Mouse (Mus musculus) hindbrain, postnatal 0 days (tissue): ENCODE results near the gene Scyl3. TPM values are rescaled to one million over a fixed set of nuclear protein-coding genes. Genes with fewer than 3 reads are reported as not detected.

Experiments used
- ATAC-seq: fragments of 200-750 bp; cut with Nextera tagmentation; 2 replicates; pipeline ENCODE4 v1.8.0; 2017; ENCODE audit warnings: mild to moderate bottlenecking, moderate TSS enrichment, moderate library complexity
- DNase-seq: peaks from one replicate; pipeline ENCODE4 v3.0.0-alpha.2; 2015; ENCODE audit warnings: low spot score
- H3K27ac ChIP-seq: fragments of 300-500 bp; sonication (generic); 2 replicates; pipeline ENCODE4 v1.5.1; 2014; ENCODE audit warnings: mild to moderate bottlenecking
- H3K27me3 ChIP-seq: fragments of 300-500 bp; sonication (generic); 2 replicates; pipeline ENCODE4 v1.6.1; 2014; ENCODE audit warnings: low read length, mixed read lengths; ENCODE audit not compliant: insufficient read depth
- H3K36me3 ChIP-seq: fragments of 300-500 bp; sonication (generic); 2 replicates; pipeline ENCODE4 v1.6.1; 2014; ENCODE audit warnings: low read length, mixed read lengths; ENCODE audit not compliant: insufficient read depth
- H3K4me1 ChIP-seq: fragments of 300-500 bp; sonication (generic); 2 replicates; pipeline ENCODE4 v1.6.1; 2014; ENCODE audit warnings: antibody characterized with exemption, low read length, mixed read lengths; ENCODE audit not compliant: insufficient read depth
- H3K4me2 ChIP-seq: fragments of 300-500 bp; sonication (generic); 2 replicates; pipeline ENCODE4 v1.6.1; 2014; ENCODE audit warnings: low read depth, mild to moderate bottlenecking, low read length, moderate library complexity, mixed read lengths
- H3K4me3 ChIP-seq: fragments of 300-500 bp; sonication (generic); 2 replicates; pipeline ENCODE4 v1.5.1; 2014; ENCODE audit warnings: low read length
- H3K9ac ChIP-seq: fragments of 300-500 bp; sonication (generic); replicated peaks from 2 replicates; pipeline ENCODE4 v1.6.1; 2014; ENCODE audit warnings: mild to moderate bottlenecking, low read length, moderate library complexity, mixed read lengths
- H3K9me3 ChIP-seq: fragments of 300-500 bp; sonication (generic); 2 replicates; pipeline ENCODE4 v1.6.1; 2016; ENCODE audit warnings: low read length, mixed read lengths
- CTCF ChIP-seq: IDR thresholded peaks from 2 replicates; pipeline ENCODE4 v1.5.1; 2016; ENCODE audit warnings: antibody characterized with exemption, control low read depth, low read depth
- whole genome bisulfite sequencing: fragments of 180-500 bp; shearing (Covaris S2); extraction: QIAGEN DNeasy Blood & Tissue Kit; methylation state at CpG from one replicate; pipeline ENCODE4 v1.1.7; 2014; 5-methylcytosine and 5-hydroxymethylcytosine counted together
- polyA plus RNA-seq: library from polyadenylated mRNA; unstranded; fragments of >200 nt; fragmentation: Nextera tagmentation; extraction: Ambion mirVana; gene quantifications from 2 replicates; pipeline ENCODE4 v1.2.1, GENCODE M21; 2015
- total RNA-seq: library from RNA; depleted of rRNA; stranded (reverse); fragments of >200 nt; gene quantifications from 2 replicates; pipeline ENCODE4 v1.2.3, GENCODE M21; 2014

The Scyl3 gene
- total and polyA plus RNA-seq, 2 experiments from 2014 or later: 14.2 to 15.2 TPM

GRCm38 (mm10) chr1:163903411-163903810, 25.5 kb upstream of the Scyl3 start:
- no peak overlapping the region for H3K9ac ChIP-seq
- WGBS: 98% methylated on average over 3 of the region's 3 CpGs
- no peak for TF ChIP-seq CTCF

DNA sequence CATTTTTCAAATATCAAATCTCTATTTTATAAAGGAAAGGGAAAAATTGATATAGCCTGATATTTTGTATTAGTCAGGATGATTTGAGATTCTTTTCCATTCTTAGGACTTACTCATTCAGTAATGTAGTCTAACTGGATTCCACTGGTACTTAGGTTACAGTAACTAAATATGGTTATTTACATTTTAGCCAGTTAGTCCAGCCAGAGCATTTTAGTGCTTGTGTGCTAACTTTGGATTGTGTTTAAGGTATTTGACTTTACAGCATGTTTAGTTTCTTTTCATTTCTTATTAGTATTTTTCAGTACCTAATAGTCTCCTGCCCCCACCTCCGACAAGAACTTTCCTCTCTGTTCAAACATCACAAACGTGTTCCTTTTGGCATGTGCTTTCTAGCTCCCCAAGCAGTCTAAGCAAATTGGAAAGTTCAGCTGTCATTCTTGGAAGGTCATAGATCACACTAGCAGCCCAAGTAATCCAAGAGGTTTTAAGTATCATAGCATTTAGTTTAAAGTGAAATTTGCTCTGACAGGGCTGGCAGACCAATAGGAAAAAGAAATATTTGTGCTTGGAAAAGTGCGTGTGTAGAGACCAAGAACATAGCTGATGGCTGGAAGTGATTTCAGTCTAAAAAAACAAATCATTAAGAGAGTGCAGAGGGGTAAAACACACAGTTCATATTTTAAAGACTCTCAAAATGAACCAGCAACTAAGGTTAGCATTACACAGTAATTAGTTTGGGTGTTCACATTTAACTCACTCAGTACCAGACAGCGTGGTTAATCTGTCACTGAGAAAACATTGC, 21.7 kb upstream of the Scyl3 start:
- TF ChIP-seq CTCF: no peak
- no peaks in the 10 kb centered on the region for H3K4me1 ChIP-seq
- WGBS: 83% methylated on average over 4 of the region's 4 CpGs
- H3K27me3 ChIP-seq: no peaks in the 10 kb centered on the region
- H3K9me3 ChIP-seq: no peaks in the 10 kb centered on the region
- H3K9ac ChIP-seq: no peak overlapping the region
- H3K4me2 ChIP-seq: no peak overlapping the region
- 0 out of 2 replicates have a peak, but pooled peaks cover 2% of the 10 kb centered on the region for H3K36me3 ChIP-seq
- H3K4me3 ChIP-seq: no peak overlapping the region
- DNase-seq: no peak
- H3K27ac ChIP-seq: no peak overlapping the region
- no peak for ATAC-seq

More at GRCm38 (mm10) chr1:163903411-163903810, 25.5 kb upstream of the Scyl3 start:
- Histone ChIP-seq H3K27me3 (no peaks in the 10 kb centered on the region), H3K4me1 (no peaks in the 10 kb centered on the region), H3K36me3 (0 out of 2 replicates have a peak, but pooled peaks cover 3% of the 10 kb centered on the region), H3K9me3 (no peaks in the 10 kb centered on the region), H3K4me3 (no peak overlapping the region), H3K27ac (no peak overlapping the region), H3K4me2 (no peak overlapping the region)
- DNase-seq: no peak
- no peak for ATAC-seq

DNA sequence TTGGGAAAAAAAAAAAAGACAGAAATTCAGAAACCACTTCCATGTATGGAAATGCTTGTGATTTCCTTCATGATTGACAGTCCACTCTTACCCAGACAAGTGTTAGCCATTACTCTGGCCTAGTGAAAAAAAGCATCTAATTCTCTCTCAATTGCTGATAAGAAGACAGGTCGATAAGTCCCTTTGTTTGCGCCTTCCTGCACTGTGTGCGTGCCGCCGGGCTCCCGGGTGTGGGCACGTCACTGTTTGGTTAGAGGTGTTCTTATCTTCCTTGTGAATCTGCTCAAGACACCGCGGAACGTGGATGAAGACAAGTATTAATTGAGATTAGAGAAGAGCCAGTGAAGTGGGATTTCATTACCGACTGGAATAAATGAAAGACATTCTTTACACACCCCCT, 20.5 kb upstream of the Scyl3 start:
- no peak overlapping the region for H3K9ac ChIP-seq
- no peaks in the 10 kb centered on the region for H3K9me3 ChIP-seq
- 84% methylated on average over 11 of the region's 11 CpGs for WGBS
- H3K27ac ChIP-seq: no peak overlapping the region
- ATAC-seq: no peak; the same call in 1 of the 2 replicates
- H3K27me3 ChIP-seq: no peaks in the 10 kb centered on the region
- 0 out of 2 replicates have a peak, but pooled peaks cover 2% of the 10 kb centered on the region for H3K36me3 ChIP-seq
- DNase-seq: no peak
- no peak overlapping the region for H3K4me2 ChIP-seq
- TF ChIP-seq CTCF: no peak
- no peaks in the 10 kb centered on the region for H3K4me1 ChIP-seq
- no peak overlapping the region for H3K4me3 ChIP-seq

DNA sequence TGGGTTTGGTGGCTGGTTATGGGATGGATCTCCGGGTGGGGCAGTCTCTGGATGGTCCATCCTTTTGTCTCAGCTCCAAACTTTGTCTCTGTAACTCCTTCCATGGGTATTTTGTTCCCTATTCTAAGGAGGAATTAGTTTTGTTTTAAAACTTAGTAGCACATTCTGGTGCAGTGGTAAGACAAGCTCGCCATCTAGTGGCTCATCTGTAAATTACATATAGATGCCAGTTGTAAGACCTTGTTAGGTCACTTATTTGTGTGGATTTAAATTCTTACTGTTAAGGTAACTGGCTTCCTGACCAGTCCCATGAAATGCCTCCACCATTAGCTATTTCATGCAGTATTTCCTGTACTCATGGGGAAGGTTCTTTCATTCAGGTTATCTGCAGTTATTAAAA, 18.6 kb upstream of the Scyl3 start:
- peak; percentile 76 for ATAC-seq
- 13% methylated on average over 2 of the region's 2 CpGs for WGBS
- no peaks in the 10 kb centered on the region for H3K27me3 ChIP-seq

DNA sequence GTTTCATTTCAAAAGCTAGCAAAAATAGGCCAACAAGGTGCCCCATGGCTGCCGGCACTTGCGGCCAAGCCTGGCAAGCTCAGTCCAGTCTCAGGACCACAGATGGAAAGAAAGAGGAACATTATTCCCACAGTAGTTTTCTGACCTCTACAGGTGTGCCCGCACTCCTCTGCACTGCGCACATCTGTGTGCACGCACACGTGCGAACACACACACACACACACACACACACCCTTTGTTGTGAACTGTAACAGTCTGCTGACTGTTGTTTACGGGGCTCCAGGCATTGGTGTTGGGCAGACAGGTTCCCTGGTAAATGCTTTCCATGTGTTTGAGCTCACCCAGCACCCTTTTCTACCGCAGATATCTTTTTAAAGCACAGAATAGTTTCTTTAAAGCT, 18.1 kb upstream of the Scyl3 start:
- no peak for ATAC-seq
- Histone ChIP-seq H3K4me3 (no peak overlapping the region), H3K4me1 (no peaks in the 10 kb centered on the region), H3K27me3 (no peaks in the 10 kb centered on the region), H3K27ac (no peak overlapping the region), H3K4me2 (no peak overlapping the region), H3K36me3 (0 out of 2 replicates have a peak, but pooled peaks cover 2% of the 10 kb centered on the region), H3K9me3 (no peaks in the 10 kb centered on the region), H3K9ac (0 out of 2 replicates have a peak overlapping the region, but pooled peaks have one; percentile 21)
- 96% methylated on average over 9 of the region's 9 CpGs for WGBS
- no peak for TF ChIP-seq CTCF
- DNase-seq: no peak

More for the DNA sequence above, 18.6 kb upstream of the Scyl3 start:
- H3K4me1 ChIP-seq: no peaks in the 10 kb centered on the region
- H3K4me3 ChIP-seq: no peak overlapping the region
- no peak overlapping the region for H3K27ac ChIP-seq
- peak; percentile 80 for TF ChIP-seq CTCF
- H3K9me3 ChIP-seq: no peaks in the 10 kb centered on the region
- no peak overlapping the region for H3K4me2 ChIP-seq
- DNase-seq: peak; percentile 77
- H3K9ac ChIP-seq: no peak overlapping the region
- H3K36me3 ChIP-seq: 0 out of 2 replicates have a peak, but pooled peaks cover 2% of the 10 kb centered on the region

DNA sequence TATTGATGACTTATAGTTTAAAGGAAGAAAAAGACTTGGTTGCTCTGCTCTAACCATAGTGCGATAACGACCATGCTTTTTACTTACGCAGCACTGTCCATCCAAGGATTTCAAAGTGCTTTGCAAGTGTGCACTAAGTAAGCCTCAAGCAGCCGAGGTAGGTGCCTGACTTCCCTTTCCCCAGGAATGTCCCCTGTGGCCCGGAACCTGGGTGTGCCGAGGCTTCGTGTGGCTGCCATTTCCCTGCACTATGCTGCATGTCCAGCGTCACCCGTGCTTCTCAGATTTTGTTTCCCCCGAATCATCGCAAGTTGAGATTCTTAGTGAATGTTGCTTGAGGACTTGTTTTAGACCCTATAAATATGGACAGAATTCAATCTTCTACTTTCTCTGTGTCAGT, 16.9 kb upstream of the Scyl3 start:
- Histone ChIP-seq H3K4me3 (no peak overlapping the region), H3K9ac (no peak overlapping the region), H3K4me2 (no peak overlapping the region), H3K9me3 (no peaks in the 10 kb centered on the region), H3K4me1 (no peaks in the 10 kb centered on the region), H3K36me3 (peaks cover 2% of the 10 kb centered on the region; the same call in 1 of the 2 replicates), H3K27me3 (no peaks in the 10 kb centered on the region), H3K27ac (no peak overlapping the region)
- no peak for TF ChIP-seq CTCF
- WGBS: 94% methylated on average over 11 of the region's 11 CpGs
- ATAC-seq: no peak
- DNase-seq: no peak
